Mouse (Mus musculus): ENCODE data around the gene Cdca7. TPM values are rescaled to one million over a fixed set of nuclear protein-coding genes. Genes with fewer than 3 reads are reported as not detected.

The Cdca7 gene
- 33.7 TPM for polyA plus RNA-seq (2014; fragmentation: Illumina TruSeq; extraction: RNeasy Lipid Tissue Mini Kit (QIAGEN cat#74804); ENCODE audit: low replicate concordance)

DNA sequence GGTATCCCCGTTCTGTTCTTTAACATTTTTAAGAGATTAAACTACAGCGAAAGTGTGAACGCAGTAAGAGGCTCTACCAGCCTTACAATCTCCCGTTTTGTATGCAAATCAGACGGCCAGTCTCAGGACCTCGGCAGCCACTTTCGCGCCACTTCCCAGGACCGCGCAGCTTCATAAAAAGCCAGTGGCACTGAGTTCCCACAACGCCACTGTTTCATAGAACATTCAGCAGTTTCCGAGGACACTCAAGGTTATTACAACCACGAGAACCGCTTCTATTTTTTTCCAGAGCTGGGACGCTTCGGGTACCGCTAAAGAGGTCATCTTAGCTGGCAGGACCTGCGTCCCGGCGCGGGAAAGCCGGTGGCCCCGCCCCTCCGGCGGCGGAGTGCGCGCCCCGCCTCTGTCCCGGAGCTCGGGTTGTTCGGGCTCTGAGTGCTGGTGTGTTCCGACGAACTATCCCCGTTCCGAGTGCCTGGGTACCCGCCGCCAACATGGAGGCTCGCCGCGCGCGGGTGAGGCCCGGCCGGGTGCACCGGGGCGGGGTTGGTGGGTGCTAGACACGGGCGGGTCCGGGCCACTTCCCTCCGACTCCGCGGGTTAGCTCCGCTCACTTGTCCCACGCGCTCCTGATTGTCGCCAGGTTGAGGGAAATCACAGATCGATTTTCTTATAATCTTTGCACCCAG, at the start of gene Cdca7:
TSS of gene Cdca7 (plus strand) at position 363 of the 689 bp plus-strand sequence.

Other genes starting within 250 kb of the Cdca7 start
- gene Map3k20, start 190.5 kb upstream of the Cdca7 start, polyA plus RNA-seq (2014; fragmentation: Illumina TruSeq; extraction: RNeasy Lipid Tissue Mini Kit (QIAGEN cat#74804); ENCODE audit: low replicate concordance): 12.4 TPM